Mouse (Mus musculus) hindbrain, embryonic 11.5 days (tissue): ENCODE results near the gene Bsg. TPM values are rescaled to one million over a fixed set of nuclear protein-coding genes. Genes with fewer than 3 reads are reported as not detected.
"Not testable (repeated sequence)": the region's sequence is repeated elsewhere in the genome, so short reads cannot be mapped to it uniquely, and the experiment has no call there.

Experiments used
- ATAC-seq: fragments of 200-750 bp; cut with Nextera tagmentation; 2 replicates; pipeline ENCODE4 v1.8.0; 2017; ENCODE audit warnings: mild to moderate bottlenecking, moderate TSS enrichment, moderate library complexity; ENCODE audit not compliant: low FRiP score
- DNase-seq: peaks from one replicate; pipeline ENCODE4 v3.0.0-alpha.2; 2015; ENCODE audit warnings: low spot score
- H3K27ac ChIP-seq: fragments of 300-500 bp; sonication (generic); 2 replicates; pipeline ENCODE4 v1.5.1; 2014; ENCODE audit warnings: mild to moderate bottlenecking, low read depth, low read length
- H3K27me3 ChIP-seq: fragments of 300-500 bp; sonication (generic); 2 replicates; pipeline ENCODE4 v1.6.1; 2014; ENCODE audit warnings: mild to moderate bottlenecking, low read length, moderate library complexity, mixed read lengths; ENCODE audit not compliant: control insufficient read depth, insufficient read depth
- H3K36me3 ChIP-seq: fragments of 300-500 bp; sonication (generic); 2 replicates; pipeline ENCODE4 v1.6.1; 2014; ENCODE audit warnings: mild to moderate bottlenecking, low read length, moderate library complexity, mixed read lengths; ENCODE audit not compliant: control insufficient read depth, insufficient read depth
- H3K4me1 ChIP-seq: fragments of 300-500 bp; sonication (generic); replicated peaks from 2 replicates; pipeline ENCODE4 v1.6.1; 2014; ENCODE audit warnings: low read length, mixed read lengths; ENCODE audit not compliant: control insufficient read depth, insufficient read depth
- H3K4me2 ChIP-seq: fragments of 300-500 bp; sonication (generic); replicated peaks from 2 replicates; pipeline ENCODE4 v1.6.1; 2014; ENCODE audit warnings: mild to moderate bottlenecking, low read depth, low read length
- H3K4me3 ChIP-seq: fragments of 300-500 bp; sonication (generic); 2 replicates; pipeline ENCODE4 v1.5.1; 2014; ENCODE audit warnings: low read depth, low read length
- H3K9ac ChIP-seq: fragments of 300-500 bp; sonication (generic); 2 replicates; pipeline ENCODE4 v1.6.1; 2014; ENCODE audit warnings: low read depth, low read length
- H3K9me3 ChIP-seq: fragments of 300-500 bp; sonication (generic); 2 replicates; pipeline ENCODE4 v1.6.1; 2016; ENCODE audit warnings: low read length; ENCODE audit not compliant: control insufficient read depth
- WGBS: fragments of 180-500 bp; shearing (Covaris S2); extraction: QIAGEN DNeasy Blood & Tissue Kit; methylation state at CpG from one replicate; pipeline ENCODE4 v1.1.7; 2014; 5-methylcytosine and 5-hydroxymethylcytosine counted together
- polyA plus RNA-seq: library from polyadenylated mRNA; unstranded; fragments of >200 nt; fragmentation: Nextera tagmentation; extraction: Ambion mirVana; gene quantifications from 2 replicates; pipeline ENCODE4 v1.2.1, GENCODE M21; 2014

The Bsg gene
- polyA plus RNA-seq, 1 experiment from 2014 or later, result 595 TPM

GRCm38 (mm10) chr10:79759675-79760074 is 55.4 kb downstream of the Bsg start:
- H3K27me3 ChIP-seq, H3K9ac ChIP-seq, H3K4me1 ChIP-seq, DNase-seq, ATAC-seq, H3K9me3 ChIP-seq, H3K27ac ChIP-seq, H3K4me2 ChIP-seq, H3K4me3 ChIP-seq: not testable (repeated sequence)
- H3K36me3 ChIP-seq, result peaks cover 15% of the 10 kb centered on the region
- WGBS, result 100% methylated on average over 1 of the region's 1 CpGs

- Histone ChIP-seq H3K36me3 (peaks cover 15% of the 10 kb centered on the region), H3K9ac (no peak overlapping the region), H3K4me1 (peaks cover 5% of the 10 kb centered on the region), H3K27ac (no peak overlapping the region), H3K27me3 (no peaks in the 10 kb centered on the region), H3K9me3 (no peaks in the 10 kb centered on the region), H3K4me3 (no peak overlapping the region), H3K4me2 (no peak overlapping the region)
- 96% methylated on average over 11 of the region's 11 CpGs for WGBS
- DNase-seq (no peak), ATAC-seq (no peak)
Measured at GRCm38 (mm10) chr10:79760603-79761143, 56.4 kb downstream of the Bsg start.

Other genes with a start within 250 kb of the Bsg start
- gene Vmn2r83, start 235.8 kb upstream of the Bsg start, polyA plus RNA-seq, result not detected in 2 replicates
- gene Plpp2, start 170.7 kb upstream of the Bsg start, polyA plus RNA-seq, result 12.4 and 16.1 TPM in 2 replicates
- 35.4 and 37.8 TPM in 2 replicates for gene Mier2, start 149.3 kb upstream of the Bsg start, polyA plus RNA-seq
- not detected in 2 replicates for gene Theg, start 117.2 kb upstream of the Bsg start, polyA plus RNA-seq
- gene C2cd4c, start 90.5 kb upstream of the Bsg start, polyA plus RNA-seq, result 0.06 and 0.19 TPM in 2 replicates
- gene Shc2, start 66.6 kb upstream of the Bsg start, polyA plus RNA-seq, result 11.7 and 12.4 TPM in 2 replicates
- not detected in 2 replicates for gene Odf3l2, start 58.8 kb upstream of the Bsg start, polyA plus RNA-seq
- gene Madcam1, start 39.9 kb upstream of the Bsg start, polyA plus RNA-seq, result 1.1 and 1.6 TPM in 2 replicates
- 69.6 and 70.8 TPM in 2 replicates for gene Tpgs1, start 35.1 kb upstream of the Bsg start, polyA plus RNA-seq
- 153 and 159 TPM in 2 replicates for gene Cdc34, start 22.3 kb upstream of the Bsg start, polyA plus RNA-seq
- 0.42 and 0.73 TPM in 2 replicates for gene Gzmm, start 15.5 kb upstream of the Bsg start, polyA plus RNA-seq
- gene Hcn2, start 12.1 kb downstream of the Bsg start, polyA plus RNA-seq, result 0.15 and 0.20 TPM in 2 replicates
- 23.5 and 26.8 TPM in 2 replicates for gene Polrmt, start 42.1 kb downstream of the Bsg start, polyA plus RNA-seq
- gene Fgf22, start 50.6 kb downstream of the Bsg start, polyA plus RNA-seq, result 0.18 and 0.48 TPM in 2 replicates
- gene Rnf126, start 62.5 kb downstream of the Bsg start, polyA plus RNA-seq, result 79.4 and 80.5 TPM in 2 replicates
- 1.5 TPM in 2 replicates for gene Fstl3, start 72.8 kb downstream of the Bsg start, polyA plus RNA-seq
- 0.13 TPM in 1 of 2 replicates, not detected in the other for gene Prss57, start 86.5 kb downstream of the Bsg start, polyA plus RNA-seq
- 129 and 132 TPM in 2 replicates for gene Palm, start 89.1 kb downstream of the Bsg start, polyA plus RNA-seq
- 0.59 and 0.69 TPM in 2 replicates for gene Misp, start 116.5 kb downstream of the Bsg start, polyA plus RNA-seq
- gene Ptbp1, start 149.9 kb downstream of the Bsg start, polyA plus RNA-seq, result 141 and 152 TPM in 2 replicates
- gene Prtn3, start 170.0 kb downstream of the Bsg start, polyA plus RNA-seq, result 9.4 and 10.5 TPM in 2 replicates
- 129 and 150 TPM in 2 replicates for gene Plppr3, start 170.1 kb downstream of the Bsg start, polyA plus RNA-seq
- 0.67 TPM in 1 of 2 replicates, not detected in the other for gene Elane, start 181.8 kb downstream of the Bsg start, polyA plus RNA-seq
- gene Cfd, start 186.4 kb downstream of the Bsg start, polyA plus RNA-seq, result not detected in 2 replicates
- gene Med16, start 204.4 kb downstream of the Bsg start, polyA plus RNA-seq, result 33.7 and 41.8 TPM in 2 replicates
- 23.6 and 25.3 TPM in 2 replicates for gene Gm26602, start 206.4 kb downstream of the Bsg start, polyA plus RNA-seq
- 0.26 and 0.36 TPM in 2 replicates for gene Kiss1r, start 212.5 kb downstream of the Bsg start, polyA plus RNA-seq
- gene R3hdm4, start 216.7 kb downstream of the Bsg start, polyA plus RNA-seq, result 131 and 139 TPM in 2 replicates
- 4.9 and 9.0 TPM in 2 replicates for gene Arid3a, start 222.6 kb downstream of the Bsg start, polyA plus RNA-seq